Mouse (Mus musculus) monocyte, adult 5-6 weeks (primary cell): ENCODE measurements around the gene Rfx6. TPM values are rescaled to one million over a fixed set of nuclear protein-coding genes. Genes with fewer than 3 reads are reported as not detected.

Experiments
- ATAC-seq: fragments of 153-309, 156-312 bp; replicated peaks from 2 replicates; pipeline ENCODE4 v1.8.0; 2017; ENCODE audit warnings: mild to moderate bottlenecking; ENCODE audit not compliant: low TSS enrichment, insufficient number of reproducible peaks, severe bottlenecking, poor library complexity, low FRiP score
- total RNA-seq: library from RNA; stranded (forward); fragments of 200-1000, 200-491, 200-594 nt; gene quantifications from 3 replicates; pipeline ENCODE4 v1.2.3, GENCODE M21; 2017

Gene Rfx6
- 0.39 TPM in 1 of 3 replicates, not detected in the others for total RNA-seq

- no peak for ATAC-seq
Measured at GRCm38 (mm10) chr10:51677548-51678250, at the start of gene Rfx6. TSS of gene Rfx6 (plus strand) at chr10:51677756.

- ATAC-seq: no peak
Measured at GRCm38 (mm10) chr10:51631411-51632136, 46.0 kb upstream of the Rfx6 start, which contains the start of gene Gprc6a. TSS of gene Gprc6a (minus strand) at chr10:51631461.

- ATAC-seq: no peak
Measured at GRCm38 (mm10) chr10:51649506-51650221, 27.9 kb upstream of the Rfx6 start.

- no peak for ATAC-seq
Measured at GRCm38 (mm10) chr10:51657324-51657723, 20.2 kb upstream of the Rfx6 start.

GRCm38 (mm10) chr10:51669334-51669733 is 8.2 kb upstream of the Rfx6 start:
- no peak for ATAC-seq

GRCm38 (mm10) chr10:51671583-51671982 is 6.0 kb upstream of the Rfx6 start:
- ATAC-seq: no peak

GRCm38 (mm10) chr10:51672082-51672779 is 5.3 kb upstream of the Rfx6 start:
- 0 out of 2 replicates have a peak, but pooled peaks have one; percentile 9 for ATAC-seq

- ATAC-seq: no peak
Measured at GRCm38 (mm10) chr10:51678251-51678639, 689 bp downstream of the Rfx6 start.

- ATAC-seq: no peak
Measured at GRCm38 (mm10) chr10:51720904-51721303, 43.3 kb downstream of the Rfx6 start.

- no peak for ATAC-seq
Measured at GRCm38 (mm10) chr10:51761436-51761835, 83.9 kb downstream of the Rfx6 start.

GRCm38 (mm10) chr10:51763241-51763640 is 85.7 kb downstream of the Rfx6 start:
- ATAC-seq: no peak

- no peak for ATAC-seq
Measured at GRCm38 (mm10) chr10:51768445-51768844, 90.9 kb downstream of the Rfx6 start.

GRCm38 (mm10) chr10:51769252-51769651 is 91.7 kb downstream of the Rfx6 start:
- ATAC-seq: no peak

- no peak for ATAC-seq
Measured at GRCm38 (mm10) chr10:51779648-51780047, 102.1 kb downstream of the Rfx6 start.

Other genes with a start within 250 kb of the Rfx6 start
- 2.7 to 11.9 TPM (median 5.7 TPM) in 3 replicates for gene Gm49339, start 197.1 kb upstream of the Rfx6 start, total RNA-seq
- 250 to 668 TPM (median 591 TPM) in 3 replicates for gene Lilr4b, start 197.1 kb upstream of the Rfx6 start, total RNA-seq
- 685 to 820 TPM (median 696 TPM) in 3 replicates for gene Lilrb4a, start 186.8 kb upstream of the Rfx6 start, total RNA-seq
- not detected in 3 replicates for gene Fam162b, start 87.2 kb upstream of the Rfx6 start, total RNA-seq
- gene Gprc6a, start 46.3 kb upstream of the Rfx6 start, total RNA-seq: not detected in 3 replicates